Mouse (Mus musculus) kidney, postnatal 0 days (tissue): Measurements from ENCODE around the gene Gm20479. TPM values are rescaled to one million over a fixed set of nuclear protein-coding genes. Genes with fewer than 3 reads are reported as not detected.

Experiments
- ATAC-seq: fragments of 200-750 bp; cut with Nextera tagmentation; replicated peaks from 2 replicates; pipeline ENCODE4 v1.8.0; 2017; ENCODE audit warnings: low read depth, moderate number of reproducible peaks, moderate TSS enrichment, moderate library complexity; ENCODE audit not compliant: low FRiP score
- DNase-seq: peaks from one replicate; pipeline ENCODE4 v3.0.0-alpha.2; 2016; ENCODE audit warnings: low spot score
- H3K27ac ChIP-seq: fragments of 300-500 bp; sonication (generic); 2 replicates; pipeline ENCODE4 v1.5.1; 2014; ENCODE audit warnings: mild to moderate bottlenecking
- H3K27me3 ChIP-seq: fragments of 300-500 bp; sonication (generic); 2 replicates; pipeline ENCODE4 v1.6.1; 2014; ENCODE audit warnings: low read length, mixed read lengths; ENCODE audit not compliant: insufficient read depth
- H3K36me3 ChIP-seq: fragments of 300-500 bp; sonication (generic); 2 replicates; pipeline ENCODE4 v1.6.1; 2014; ENCODE audit warnings: low read length, mixed read lengths; ENCODE audit not compliant: insufficient read depth
- H3K4me1 ChIP-seq: fragments of 300-500 bp; sonication (generic); replicated peaks from 2 replicates; pipeline ENCODE4 v1.6.1; 2014; ENCODE audit warnings: antibody characterized with exemption, low read length, mixed read lengths; ENCODE audit not compliant: insufficient read depth
- H3K4me2 ChIP-seq: fragments of 300-500 bp; sonication (generic); 2 replicates; pipeline ENCODE4 v1.6.1; 2014; ENCODE audit warnings: mild to moderate bottlenecking, low read length, moderate library complexity, mixed read lengths
- H3K4me3 ChIP-seq: fragments of 300-500 bp; sonication (generic); replicated peaks from 2 replicates; pipeline ENCODE4 v1.5.1; 2014; ENCODE audit warnings: low read depth, low read length
- H3K9ac ChIP-seq: fragments of 300-500 bp; sonication (generic); 2 replicates; pipeline ENCODE4 v1.6.1; 2014; ENCODE audit warnings: low read depth, low read length
- H3K9me3 ChIP-seq: fragments of 300-500 bp; sonication (generic); replicated peaks from 2 replicates; pipeline ENCODE4 v1.6.1; 2016; ENCODE audit warnings: low read length, inconsistent platforms, mixed read lengths
- CTCF ChIP-seq: IDR thresholded peaks from 2 replicates; pipeline ENCODE4 v1.5.1; 2016; ENCODE audit warnings: antibody characterized with exemption, low read depth, mild to moderate bottlenecking, moderate library complexity
- WGBS: fragments of 180-500 bp; shearing (Covaris S2); extraction: QIAGEN DNeasy Blood & Tissue Kit; methylation state at CpG from one replicate; pipeline ENCODE4 v1.1.7; 2014; 5-methylcytosine and 5-hydroxymethylcytosine counted together
- polyA plus RNA-seq: library from polyadenylated mRNA; unstranded; fragments of >200 nt; fragmentation: Nextera tagmentation; extraction: Ambion mirVana; gene quantifications from 2 replicates; pipeline ENCODE4 v1.2.1, GENCODE M21; 2015

The Gm20479 gene
- polyA plus RNA-seq, 1 experiment from 2014 or later = 0.57 TPM

- no peaks in the 10 kb centered on the region for H3K36me3 ChIP-seq
- DNase-seq (no peak), ATAC-seq (no peak)
- no peak for TF ChIP-seq CTCF
- H3K4me1 ChIP-seq = no peaks in the 10 kb centered on the region
- H3K4me2 ChIP-seq = no peak overlapping the region
- H3K4me3 ChIP-seq = no peak overlapping the region
- WGBS = 2% methylated on average over 22 of the region's 22 CpGs
- H3K27me3 ChIP-seq = peaks cover 45% of the 10 kb centered on the region
- no peaks in the 10 kb centered on the region for H3K9me3 ChIP-seq
- H3K27ac ChIP-seq = no peak overlapping the region
- no peak overlapping the region for H3K9ac ChIP-seq
These were observed 18.1 kb upstream of the Gm20479 start for GRCm38 (mm10) chr7:27375274-27375673.

GRCm38 (mm10) chr7:27371715-27372462, 14.7 kb upstream of the Gm20479 start:
- peaks cover 66% of the 10 kb centered on the region for H3K27me3 ChIP-seq
- H3K4me2 ChIP-seq = peak overlapping the region; percentile 36
- H3K9me3 ChIP-seq = no peaks in the 10 kb centered on the region
- no peak overlapping the region for H3K9ac ChIP-seq
- WGBS = 5% methylated on average over 44 of the region's 44 CpGs
- TF ChIP-seq CTCF = no peak
- no peaks in the 10 kb centered on the region for H3K4me1 ChIP-seq
- no peak overlapping the region for H3K27ac ChIP-seq
- peak overlapping the region; percentile 5; the same call in 1 of the 2 replicates for H3K4me3 ChIP-seq
- ATAC-seq (no peak), DNase-seq (no peak)
- no peaks in the 10 kb centered on the region for H3K36me3 ChIP-seq

GRCm38 (mm10) chr7:27369111-27369510, 11.9 kb upstream of the Gm20479 start:
- ATAC-seq = no peak
- WGBS = 72% methylated on average over 19 of the region's 19 CpGs
- Histone ChIP-seq H3K9me3 (no peaks in the 10 kb centered on the region), H3K4me3 (no peak overlapping the region), H3K4me2 (no peak overlapping the region), H3K27ac (no peak overlapping the region), H3K4me1 (no peaks in the 10 kb centered on the region), H3K27me3 (peaks cover 78% of the 10 kb centered on the region), H3K9ac (no peak overlapping the region), H3K36me3 (no peaks in the 10 kb centered on the region)
- no peak for TF ChIP-seq CTCF
- no peak for DNase-seq

- Histone ChIP-seq H3K27me3 (peaks cover 71% of the 10 kb centered on the region), H3K4me3 (0 out of 2 replicates have a peak overlapping the region, but pooled peaks have one; percentile 6), H3K4me1 (no peaks in the 10 kb centered on the region), H3K36me3 (no peaks in the 10 kb centered on the region), H3K9ac (no peak overlapping the region), H3K9me3 (no peaks in the 10 kb centered on the region), H3K4me2 (peak overlapping the region; percentile 31; the same call in 1 of the 2 replicates), H3K27ac (no peak overlapping the region)
- ATAC-seq = no peak
- TF ChIP-seq CTCF = no peak
- no peak for DNase-seq
- 18% methylated on average over 11 of the region's 11 CpGs for WGBS
These were observed 10.8 kb upstream of the Gm20479 start for GRCm38 (mm10) chr7:27367976-27368375.

- Histone ChIP-seq H3K27ac (no peak overlapping the region), H3K4me1 (no peaks in the 10 kb centered on the region; the same call in 1 of the 2 replicates), H3K36me3 (no peaks in the 10 kb centered on the region), H3K9ac (no peak overlapping the region), H3K9me3 (no peaks in the 10 kb centered on the region), H3K4me2 (no peak overlapping the region), H3K4me3 (no peak overlapping the region), H3K27me3 (peaks cover 54% of the 10 kb centered on the region)
- no peak for DNase-seq
- WGBS = 43% methylated on average over 21 of the region's 21 CpGs
- TF ChIP-seq CTCF = no peak
- ATAC-seq = no peak
These were observed 9.0 kb upstream of the Gm20479 start for GRCm38 (mm10) chr7:27366082-27366844.

GRCm38 (mm10) chr7:27364379-27364778, 7.2 kb upstream of the Gm20479 start:
- Histone ChIP-seq H3K4me1 (no peaks in the 10 kb centered on the region; the same call in 1 of the 2 replicates), H3K4me2 (peak overlapping the region; percentile 24; the same call in 1 of the 2 replicates), H3K9me3 (no peaks in the 10 kb centered on the region), H3K27ac (no peak overlapping the region), H3K4me3 (0 out of 2 replicates have a peak overlapping the region, but pooled peaks have one; percentile 12), H3K27me3 (peaks cover 48% of the 10 kb centered on the region), H3K36me3 (no peaks in the 10 kb centered on the region), H3K9ac (no peak overlapping the region)
- no peak for TF ChIP-seq CTCF
- WGBS = 7% methylated on average over 29 of the region's 29 CpGs
- DNase-seq = no peak
- no peak for ATAC-seq
